Comparison of ENCODE assay signal across 12 mouse cellular contexts in genomic region chr3:83194911-83195310, GRCm38 (mm10).
"Had no signal": no experiment of that assay in that cellular context is flagged by ENCODE, and none has a peak within 500 bp of the region (broad histone marks: within the 10 kb centered on the region; RNA-seq: fewer than 3 reads in every experiment).

No protein-coding gene starts in this region.

- DNase-seq: kidney, adult 18-20 months; kidney, adult 9 months; kidney, postnatal 14 days; kidney, postnatal 4 days; layer of hippocampus, postnatal 36 days; lung, adult 18-20 months; lung, postnatal 10 days; lung, postnatal 36 days; retina, postnatal 1 day; right cerebral cortex, postnatal 25 days; spleen, adult 18-20 months; thymus, postnatal 4 days had no signal
